Mouse (Mus musculus) ES-E14 (cell line): ENCODE measurements around the gene Chid1. TPM values are rescaled to one million over a fixed set of nuclear protein-coding genes. Genes with fewer than 3 reads are reported as not detected.
A peak's percentile ranks its signal among the peaks of the same experiment; 100 is the strongest.

Experiments
- DNase-seq: peaks from one replicate; pipeline ENCODE4 v3.0.0-alpha.2; 2013; ENCODE audit warnings: low read depth, low spot score
- H3K27ac ChIP-seq: 2 replicates; pipeline ENCODE4 v1.5.1; 2012; ENCODE audit warnings: low read depth, mild to moderate bottlenecking, low read length, moderate library complexity, mixed read lengths; ENCODE audit not compliant: poor library complexity, insufficient read depth, severe bottlenecking
- H3K36me3 ChIP-seq: 2 replicates; pipeline ENCODE4 v1.6.1; 2012; ENCODE audit warnings: mild to moderate bottlenecking, low read length, moderate library complexity, mixed read lengths; ENCODE audit not compliant: control insufficient read depth, poor library complexity, insufficient read depth, severe bottlenecking
- H3K4me1 ChIP-seq, 2 experiments: fragments of 150-350 bp in 1 of 2; sonication (generic) in 1 of 2; 2 replicates each; pipeline ENCODE4 v1.6.1; 2012; ENCODE audit warnings: low read length in 2 of 2, mild to moderate bottlenecking in 1 of 2, mixed read lengths in 1 of 2; ENCODE audit not compliant: control insufficient read depth in 2 of 2, insufficient read depth in 2 of 2, poor library complexity in 1 of 2
- H3K4me3 ChIP-seq, 2 experiments: fragments of 150-350 bp in 1 of 2; sonication (generic) in 1 of 2; 2 replicates each; pipeline ENCODE4 v1.5.1; 2012; ENCODE audit warnings: low read length in 2 of 2, low read depth in 1 of 2, mild to moderate bottlenecking in 1 of 2, mixed read lengths in 1 of 2; ENCODE audit not compliant: insufficient read depth in 1 of 2, poor library complexity in 1 of 2, severe bottlenecking in 1 of 2
- H3K9ac ChIP-seq: 2 replicates; pipeline ENCODE4 v1.6.1; 2012; ENCODE audit warnings: low read depth, mild to moderate bottlenecking, low read length, mixed read lengths; ENCODE audit not compliant: poor library complexity, insufficient read depth, severe bottlenecking
- H3K9me3 ChIP-seq: fragments of 150-350 bp; sonication (generic); 2 replicates; pipeline ENCODE4 v1.6.1; 2012; ENCODE audit warnings: low read depth, mild to moderate bottlenecking, low read length; ENCODE audit not compliant: control insufficient read depth, insufficient read depth
- CHD2 ChIP-seq: IDR thresholded peaks from 2 replicates; pipeline ENCODE4 v1.6.1; 2014; ENCODE audit warnings: mild to moderate bottlenecking, low read depth, low read length, inconsistent platforms
- HCFC1 ChIP-seq: IDR thresholded peaks from 2 replicates; pipeline ENCODE4 v1.6.1; 2012; ENCODE audit warnings: low read length, inconsistent platforms, borderline replicate concordance; ENCODE audit not compliant: insufficient read depth
- MAFK ChIP-seq: IDR thresholded peaks from 2 replicates; pipeline ENCODE4 v1.6.1; 2014; ENCODE audit warnings: mild to moderate bottlenecking, low read depth, low read length, inconsistent platforms; ENCODE audit not compliant: insufficient read depth
- ZC3H11A ChIP-seq: IDR thresholded peaks from 2 replicates; pipeline ENCODE4 v1.6.1; 2012; ENCODE audit warnings: low read depth, mild to moderate bottlenecking, inconsistent platforms, low read length, borderline replicate concordance
- ZNF384 ChIP-seq: IDR thresholded peaks from 2 replicates; pipeline ENCODE4 v1.6.1; 2012; ENCODE audit warnings: low read depth, low read length, inconsistent platforms
- in situ Hi-C, 2 experiments: fragments of 600-800 bp; cut with MboI; formaldehyde crosslinking; loops; one replicate each; pipeline ENCODE4 v1.15.1; 2025; ENCODE audit warnings: low sequenced_read_pairs in 2 of 2, inconsistent platforms in 1 of 2; ENCODE audit not compliant: unreplicated experiment in 2 of 2
- total RNA-seq: library from RNA; depleted of rRNA; stranded (reverse); fragments of 300-350 nt; gene quantifications from 2 replicates; pipeline ENCODE4 v1.2.3, GENCODE M21; 2012

The Chid1 gene
- total RNA-seq, 1 experiment, result 30.1 TPM

DNA sequence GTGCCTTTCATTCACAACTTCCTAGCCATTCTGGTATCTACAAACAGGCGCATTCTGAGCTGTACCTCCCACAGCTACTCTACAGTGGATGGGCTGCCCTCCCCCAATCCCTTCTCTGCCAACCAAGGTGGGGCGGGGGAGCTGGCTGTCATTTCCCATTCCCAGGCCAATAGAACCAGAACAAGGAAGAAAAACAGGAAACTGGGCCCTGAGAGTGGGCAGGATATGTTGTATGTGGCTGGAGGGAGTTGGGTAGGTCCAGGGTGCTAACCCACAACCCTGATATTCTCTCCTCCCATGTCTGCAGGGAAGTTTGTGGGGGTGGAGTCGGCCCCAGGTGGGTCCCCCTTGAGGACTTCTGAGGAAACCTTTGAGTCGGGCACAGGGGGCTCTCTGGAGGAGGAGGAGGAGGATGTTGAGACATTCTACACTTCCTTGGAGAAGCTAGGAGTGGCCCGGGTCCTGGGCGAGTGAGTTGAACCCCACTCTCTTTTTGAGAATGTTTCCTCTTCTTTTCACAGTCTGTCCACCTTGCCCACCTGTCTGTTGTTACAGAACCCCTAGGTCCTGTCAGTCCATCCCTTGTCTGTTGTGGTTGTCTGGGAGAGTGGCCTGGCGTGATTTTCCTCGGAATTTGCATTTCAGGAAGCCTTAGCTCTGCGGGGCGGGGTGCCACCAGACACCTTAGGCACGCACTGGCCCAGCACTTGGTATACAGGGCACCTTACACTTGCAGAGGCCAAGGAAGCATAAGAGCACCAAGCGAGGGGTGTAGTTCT is 75.6 kb downstream of the Chid1 start:
- Histone ChIP-seq H3K4me1 (peaks cover 4 to 47% of the 10 kb centered on the region in 2 experiments; a peak in 3 of 4 replicates), H3K27ac (no peak overlapping the region), H3K9me3 (no peaks in the 10 kb centered on the region), H3K36me3 (no peaks in the 10 kb centered on the region), H3K4me3 (peak overlapping the region; percentile 45 to 60; a peak in 3 of 4 replicates), H3K9ac (peak overlapping the region; percentile 43; the same call in 1 of the 2 replicates)
- TF ChIP-seq ZNF384 (no peak), HCFC1 (no peak)
- in situ Hi-C loops, result no loop called here
- DNase-seq, result no peak

DNA sequence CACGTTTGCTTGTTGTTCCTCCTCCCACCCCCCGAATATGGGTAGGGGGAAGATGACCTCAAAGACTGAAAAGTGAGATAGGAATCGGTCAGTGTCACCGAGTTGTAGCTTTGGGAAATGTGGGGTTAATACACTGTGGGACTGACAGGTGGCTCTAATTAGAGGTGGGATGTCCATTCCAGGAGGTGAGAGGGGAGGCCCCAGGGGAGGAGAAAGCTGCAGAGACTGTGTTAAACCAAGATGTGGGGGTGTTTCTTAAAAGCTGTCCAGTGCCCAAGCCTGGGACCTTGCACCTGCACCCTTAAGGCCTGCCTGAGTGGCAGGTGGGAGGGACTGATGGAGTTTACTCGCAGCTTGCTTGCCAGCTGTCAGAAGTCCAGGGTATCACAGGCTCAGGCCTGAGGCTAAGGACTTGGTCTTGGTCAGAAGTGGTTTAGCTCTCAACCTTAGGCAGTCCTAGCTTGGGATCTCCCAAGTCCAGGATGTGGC is 77.3 kb downstream of the Chid1 start:
- TF ChIP-seq MAFK, result no peak
- no peak for TF ChIP-seq ZNF384
- no peak for TF ChIP-seq CHD2
- TF ChIP-seq ZC3H11A, result no peak
- TF ChIP-seq HCFC1, result no peak
- peak overlapping the region; percentile 63 to 65; a peak in 2 of 4 replicates for H3K4me3 ChIP-seq
- no peaks in the 10 kb centered on the region for H3K36me3 ChIP-seq
- DNase-seq, result no peak
- peak overlapping the region; percentile 60 for H3K9ac ChIP-seq
- no peak overlapping the region for H3K27ac ChIP-seq
- in situ Hi-C loops, result no loop called here
- no peaks in the 10 kb centered on the region for H3K9me3 ChIP-seq
- H3K4me1 ChIP-seq, result peaks cover 4 to 43% of the 10 kb centered on the region in 2 experiments; a peak in 3 of 4 replicates

DNA sequence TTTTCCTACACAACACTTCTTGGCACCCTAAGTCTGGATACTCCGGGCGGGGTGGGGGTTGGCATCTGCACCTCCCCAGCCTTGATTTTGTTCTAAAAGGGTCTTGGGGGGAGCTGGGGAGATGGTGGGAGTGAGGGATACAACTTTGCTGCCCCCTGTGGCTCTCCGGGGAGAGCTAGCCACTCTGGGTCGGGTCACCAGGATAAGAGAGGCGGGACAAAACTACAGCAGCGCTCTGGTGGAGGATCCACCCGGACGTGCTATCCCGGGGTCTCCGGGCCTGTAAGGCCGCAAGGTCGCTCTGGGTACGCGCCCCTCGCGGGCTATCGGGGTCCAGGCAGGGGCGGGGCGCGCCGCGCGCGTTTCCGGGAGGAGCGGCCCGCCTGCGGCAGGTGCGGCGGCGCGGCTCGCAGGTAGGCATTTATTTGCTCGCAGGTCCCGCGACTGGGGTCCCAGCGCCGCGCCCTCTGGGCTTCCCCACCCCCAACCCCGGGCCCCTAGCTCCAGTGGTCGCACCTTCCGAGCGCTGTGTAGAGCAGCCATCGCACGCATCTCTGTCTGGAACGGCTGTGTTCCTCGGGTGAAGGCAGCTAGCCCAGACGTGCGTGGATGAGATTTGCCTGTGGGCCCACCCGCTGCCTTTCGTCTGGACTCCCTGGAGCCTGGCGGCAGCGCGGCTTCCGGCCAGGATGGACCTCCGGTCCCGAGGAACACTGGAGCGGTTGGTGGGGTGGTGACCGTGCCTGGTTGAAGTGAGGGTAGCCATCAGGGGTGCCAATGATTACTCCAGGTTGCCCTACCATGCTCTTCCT is 77.9 kb downstream of the Chid1 start:
- in situ Hi-C loops, result no loop called here
- H3K9me3 ChIP-seq, result no peaks in the 10 kb centered on the region
- no peak overlapping the region for H3K27ac ChIP-seq
- TF ChIP-seq ZC3H11A (no peak), CHD2 (no peak), HCFC1 (no peak), ZNF384 (no peak), MAFK (no peak)
- peak overlapping the region; percentile 67 for H3K9ac ChIP-seq
- peaks cover 4 to 40% of the 10 kb centered on the region in 2 experiments; a peak in 3 of 4 replicates for H3K4me1 ChIP-seq
- H3K4me3 ChIP-seq, result peak overlapping the region; percentile 63 to 65
- no peak for DNase-seq
- no peaks in the 10 kb centered on the region for H3K36me3 ChIP-seq

DNA sequence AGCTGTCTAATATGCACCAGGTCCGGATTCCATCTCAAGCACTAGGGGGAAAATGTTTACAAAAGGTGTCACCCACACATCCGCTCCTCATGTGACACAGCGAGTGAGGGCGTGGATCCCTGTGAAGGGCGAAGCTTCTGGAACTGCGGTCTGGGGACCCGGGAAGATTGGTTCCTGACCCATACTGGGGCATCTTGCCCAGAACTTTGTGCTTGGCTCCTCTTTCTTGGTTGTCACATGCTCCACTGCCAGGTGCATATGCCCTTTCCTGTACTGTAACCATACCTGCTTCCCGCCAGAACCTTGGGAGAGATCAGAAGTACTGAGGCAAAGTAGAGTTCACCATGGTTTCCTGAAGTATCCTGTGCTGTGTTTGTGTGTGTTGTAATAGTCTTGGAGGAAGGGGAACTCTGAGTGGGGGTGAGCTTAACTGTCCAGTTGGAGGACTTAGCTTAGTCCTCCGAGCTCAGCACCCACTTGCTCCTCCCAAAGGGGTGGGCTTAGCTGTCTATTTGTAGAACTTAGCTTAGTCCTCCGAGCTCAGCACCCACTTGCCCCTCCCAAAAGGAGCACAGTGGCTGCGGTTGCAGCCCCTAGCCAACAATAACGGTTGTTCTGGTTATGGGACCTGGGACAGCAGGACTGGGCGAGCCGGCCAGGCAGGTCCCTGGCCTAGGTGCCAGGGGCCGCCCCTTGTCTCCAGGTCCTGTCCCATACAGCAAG is 79.1 kb downstream of the Chid1 start, which contains the start of gene Cracr2b:
TSS of gene Cracr2b (plus strand) at position 704 of the 723 bp plus-strand sequence.
- H3K4me3 ChIP-seq, result peak within 1 kb of the TSS; percentile 63 to 65
- H3K9me3 ChIP-seq, result no peaks in the 10 kb centered on the region
- H3K36me3 ChIP-seq, result no peaks in the 10 kb centered on the region
- peaks cover 2 to 38% of the 10 kb centered on the region in 2 experiments; a peak in 3 of 4 replicates for H3K4me1 ChIP-seq
- TF ChIP-seq CHD2 (no peak), MAFK (no peak), HCFC1 (no peak), ZNF384 (no peak), ZC3H11A (no peak)
- H3K27ac ChIP-seq, result no peak within 1 kb of the TSS
- DNase-seq, result no peak
- in situ Hi-C loops, result no loop called here
- peak within 1 kb of the TSS; percentile 67 for H3K9ac ChIP-seq
